Mouse (Mus musculus) ES-E14 (cell line): ENCODE measurements around the gene Gpr107.

ENCODE experiments used
- CHD2 ChIP-seq: IDR thresholded peaks from 2 replicates; pipeline ENCODE4 v1.6.1; 2014; ENCODE audit warnings: mild to moderate bottlenecking, low read depth, low read length, inconsistent platforms
- HCFC1 ChIP-seq: IDR thresholded peaks from 2 replicates; pipeline ENCODE4 v1.6.1; 2012; ENCODE audit warnings: low read length, inconsistent platforms, borderline replicate concordance; ENCODE audit not compliant: insufficient read depth
- MAFK ChIP-seq: IDR thresholded peaks from 2 replicates; pipeline ENCODE4 v1.6.1; 2014; ENCODE audit warnings: mild to moderate bottlenecking, low read depth, low read length, inconsistent platforms; ENCODE audit not compliant: insufficient read depth
- ZC3H11A ChIP-seq: IDR thresholded peaks from 2 replicates; pipeline ENCODE4 v1.6.1; 2012; ENCODE audit warnings: low read depth, mild to moderate bottlenecking, inconsistent platforms, low read length, borderline replicate concordance
- ZNF384 ChIP-seq: IDR thresholded peaks from 2 replicates; pipeline ENCODE4 v1.6.1; 2012; ENCODE audit warnings: low read depth, low read length, inconsistent platforms

- no peak for TF ChIP-seq ZC3H11A
- no peak for TF ChIP-seq MAFK
- no peak for TF ChIP-seq HCFC1
- TF ChIP-seq CHD2, result no peak
- TF ChIP-seq ZNF384, result no peak
Observed at GRCm38 (mm10) chr2:31198621-31199020, 46.5 kb downstream of the Gpr107 start.
